Mouse (Mus musculus) heart, adult 8-10 months (tissue): ENCODE data around the gene Gm21783. TPM values are rescaled to one million over a fixed set of nuclear protein-coding genes. Genes with fewer than 3 reads are reported as not detected.
"Not testable (repeated sequence)": the region's sequence is repeated elsewhere in the genome, so short reads cannot be mapped to it uniquely, and the experiment has no call there.

Experiments
- DNase-seq: peaks from one replicate; pipeline ENCODE4 v3.0.0; 2022; ENCODE audit warnings: low spot score
- total RNA-seq, 4 experiments: library from RNA; stranded (reverse); gene quantifications; 2 replicates each; pipeline ENCODE4 v1.2.4; 2022

Gm21783 gene
- total RNA-seq = not detected

DNA sequence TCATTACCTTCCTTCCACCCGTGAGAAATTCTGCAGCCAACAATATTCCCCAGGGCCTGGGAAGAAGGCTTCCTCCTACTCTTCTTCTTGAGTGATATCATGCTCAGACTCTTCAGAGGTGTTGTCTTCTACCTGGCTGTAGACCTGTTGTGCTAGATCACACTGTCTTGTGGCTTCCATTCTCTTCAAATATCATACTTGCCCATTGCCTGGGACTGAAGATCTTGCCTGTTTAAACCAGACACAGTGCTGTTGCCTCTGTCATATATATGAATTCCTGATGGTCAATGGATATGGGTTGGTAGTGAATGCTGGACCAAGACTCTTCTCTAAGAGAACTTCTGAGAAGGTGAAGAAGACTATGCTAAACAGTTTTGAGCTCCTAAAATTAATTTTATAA, at the start of gene Gm21783:
TSS of gene Gm21783 (minus strand) at position 101 of the 400 bp plus-strand sequence.
- not testable (repeated sequence) for DNase-seq
